Mouse (Mus musculus): ENCODE results near the gene Ubr2.

Gene Ubr2

GRCm38 (mm10) chr17:46885218-46885909 lies 125.0 kb downstream of the Ubr2 start:
- intact Hi-C loops (cut with DNase I): no loop called here

GRCm38 (mm10) chr17:46884766-46885165 lies 125.6 kb downstream of the Ubr2 start:
- intact Hi-C loops (cut with DNase I): no loop called here

GRCm38 (mm10) chr17:46883107-46883506 lies 127.2 kb downstream of the Ubr2 start:
- intact Hi-C loops (cut with DNase I): no loop called here

GRCm38 (mm10) chr17:46881728-46882127 lies 128.6 kb downstream of the Ubr2 start:
- intact Hi-C loops (cut with DNase I): no loop called here

- intact Hi-C loops (cut with DNase I): no loop called here
These were observed 130.0 kb downstream of the Ubr2 start for GRCm38 (mm10) chr17:46880322-46880721.

GRCm38 (mm10) chr17:46879841-46880311 lies 130.5 kb downstream of the Ubr2 start:
- intact Hi-C loops (cut with DNase I): no loop called here
